11 mouse cellular contexts compared by ENCODE assay signal in genomic region chr8:115753801-115754200, GRCm38 (mm10). TPM values are rescaled to one million over a fixed set of nuclear protein-coding genes. Genes with fewer than 3 reads are reported as not detected.
DNase-seq lines count a peak whose midpoint lies in the region; ATAC-seq and TF ChIP-seq lines count a peak whose summit lies in the region.
"Had no signal": no experiment of that assay in that cellular context is flagged by ENCODE, and none has a peak within 500 bp of the region (broad histone marks: within the 10 kb centered on the region; RNA-seq: fewer than 3 reads in every experiment).

No protein-coding gene starts in this region.

- H3K9ac ChIP-seq in forebrain, embryonic 11.5 days (ENCODE audit: low read length): no peak overlapping the region
- H3K9ac ChIP-seq in hindbrain, postnatal 0 days (replicated peaks; ENCODE audit: low read length): no peak overlapping the region
- no peak overlapping the region for H3K9ac ChIP-seq in hindbrain, embryonic 12.5 days
- no peak overlapping the region for H3K9ac ChIP-seq in neural tube, embryonic 12.5 days
- H3K9ac ChIP-seq: liver, embryonic 15.5 days had no signal

- 70% methylated on average over 8 of the region's 8 CpGs for WGBS in forebrain, embryonic 11.5 days
- 75% methylated on average over 8 of the region's 8 CpGs for WGBS in forebrain, embryonic 10.5 days
- WGBS in hindbrain, postnatal 0 days: 20% methylated on average over 8 of the region's 8 CpGs
- 62% methylated on average over 8 of the region's 8 CpGs for WGBS in hindbrain, embryonic 12.5 days
- 39% methylated on average over 8 of the region's 8 CpGs for WGBS in neural tube, embryonic 12.5 days

- peak; percentile 23 for DNase-seq in forebrain, embryonic 11.5 days (ENCODE audit: low spot score)
- no peak for DNase-seq in forebrain, embryonic 10.5 days (ENCODE audit: extremely low spot score, low spot score)
- DNase-seq in hindbrain, postnatal 0 days (ENCODE audit: low spot score): peak; percentile 55
- no peak for DNase-seq in neural tube, embryonic 10.5 days (ENCODE audit: extremely low spot score, low spot score)
- peak; percentile 28 to 55 for DNase-seq in lung, postnatal 4 days
- no peak for DNase-seq in kidney, postnatal 25 days

- H3K4me2 ChIP-seq in forebrain, embryonic 11.5 days (ENCODE audit: low read depth, low read length, severe bottlenecking): no peak overlapping the region
- peak overlapping the region; percentile 21; the same call in 1 of the 2 replicates for H3K4me2 ChIP-seq in hindbrain, postnatal 0 days (ENCODE audit: low read depth, low read length)
- H3K4me2 ChIP-seq in hindbrain, embryonic 12.5 days (replicated peaks): no peak overlapping the region
- no peak overlapping the region for H3K4me2 ChIP-seq in neural tube, embryonic 12.5 days (replicated peaks)
- H3K4me2 ChIP-seq: liver, embryonic 15.5 days had no signal

- H3K4me3 ChIP-seq in forebrain, embryonic 11.5 days (ENCODE audit: low read depth, low read length): no peak overlapping the region
- H3K4me3 ChIP-seq in forebrain, embryonic 10.5 days: no peak overlapping the region
- H3K4me3 ChIP-seq in hindbrain, postnatal 0 days (ENCODE audit: low read length): no peak overlapping the region
- no peak overlapping the region for H3K4me3 ChIP-seq in hindbrain, embryonic 12.5 days
- H3K4me3 ChIP-seq in neural tube, embryonic 12.5 days: no peak overlapping the region
- H3K4me3 ChIP-seq: liver, embryonic 15.5 days; myocyte had no signal

- TF ChIP-seq CTCF in hindbrain, postnatal 0 days (IDR thresholded peaks at IDR 0.05; ENCODE audit: low read depth): no peak

- no peaks in the 10 kb centered on the region; the same call in 1 of the 2 replicates for H3K9me3 ChIP-seq in forebrain, embryonic 11.5 days (ENCODE audit: control insufficient read depth, low read length)
- peaks cover 3% of the 10 kb centered on the region; the same call in 1 of the 2 replicates for H3K9me3 ChIP-seq in forebrain, embryonic 10.5 days
- H3K9me3 ChIP-seq in hindbrain, postnatal 0 days (ENCODE audit: low read length): no peaks in the 10 kb centered on the region
- no peaks in the 10 kb centered on the region for H3K9me3 ChIP-seq in hindbrain, embryonic 12.5 days (replicated peaks)
- H3K9me3 ChIP-seq in neural tube, embryonic 12.5 days: 0 out of 2 replicates have a peak, but pooled peaks cover 5% of the 10 kb centered on the region
- H3K9me3 ChIP-seq: liver, embryonic 15.5 days had no signal

- H3K27me3 ChIP-seq in forebrain, embryonic 11.5 days (ENCODE audit: control insufficient read depth, insufficient read depth, low read length): no peaks in the 10 kb centered on the region
- H3K27me3 ChIP-seq in forebrain, embryonic 10.5 days (ENCODE audit: poor library complexity, severe bottlenecking): no peaks in the 10 kb centered on the region
- H3K27me3 ChIP-seq in hindbrain, postnatal 0 days (ENCODE audit: insufficient read depth, low read length): no peaks in the 10 kb centered on the region; the same call in 1 of the 2 replicates
- no peaks in the 10 kb centered on the region for H3K27me3 ChIP-seq in hindbrain, embryonic 12.5 days
- H3K27me3 ChIP-seq in neural tube, embryonic 12.5 days (replicated peaks): no peaks in the 10 kb centered on the region
- H3K27me3 ChIP-seq: liver, embryonic 15.5 days had no signal

- no peak for ATAC-seq in forebrain, embryonic 11.5 days (replicated peaks; ENCODE audit: low FRiP score)
- no peak for ATAC-seq in hindbrain, postnatal 0 days
- ATAC-seq in hindbrain, embryonic 12.5 days (ENCODE audit: low FRiP score): no peak
- peak; percentile 58; the same call in 1 of the 2 replicates for ATAC-seq in neural tube, embryonic 12.5 days (ENCODE audit: low FRiP score, low read depth)
- ATAC-seq: inflammation-experienced regulatory T-cells, adult 6 months had no signal

- H3K27ac ChIP-seq in forebrain, embryonic 11.5 days (ENCODE audit: low read depth, low read length): no peak overlapping the region
- no peak overlapping the region for H3K27ac ChIP-seq in forebrain, embryonic 10.5 days
- H3K27ac ChIP-seq in hindbrain, postnatal 0 days: no peak overlapping the region
- no peak overlapping the region for H3K27ac ChIP-seq in hindbrain, embryonic 12.5 days
- no peak overlapping the region for H3K27ac ChIP-seq in neural tube, embryonic 12.5 days
- H3K27ac ChIP-seq: liver, embryonic 15.5 days had no signal

- no peaks in the 10 kb centered on the region for H3K4me1 ChIP-seq in forebrain, embryonic 11.5 days (replicated peaks; ENCODE audit: control insufficient read depth, insufficient read depth, low read length)
- peaks cover 12% of the 10 kb centered on the region; the same call in 1 of the 2 replicates for H3K4me1 ChIP-seq in forebrain, embryonic 10.5 days
- no peaks in the 10 kb centered on the region for H3K4me1 ChIP-seq in hindbrain, postnatal 0 days (ENCODE audit: insufficient read depth, low read length)
- H3K4me1 ChIP-seq in hindbrain, embryonic 12.5 days: no peaks in the 10 kb centered on the region
- H3K4me1 ChIP-seq in neural tube, embryonic 12.5 days: no peaks in the 10 kb centered on the region

- H3K36me3 ChIP-seq in forebrain, embryonic 11.5 days (ENCODE audit: control insufficient read depth, insufficient read depth, low read length): no peaks in the 10 kb centered on the region
- H3K36me3 ChIP-seq in forebrain, embryonic 10.5 days (replicated peaks): no peaks in the 10 kb centered on the region
- H3K36me3 ChIP-seq in hindbrain, postnatal 0 days (ENCODE audit: insufficient read depth, low read length): no peaks in the 10 kb centered on the region
- no peaks in the 10 kb centered on the region for H3K36me3 ChIP-seq in hindbrain, embryonic 12.5 days
- H3K36me3 ChIP-seq in neural tube, embryonic 12.5 days: no peaks in the 10 kb centered on the region
- H3K36me3 ChIP-seq: liver, embryonic 15.5 days had no signal

RNA-seq across cellular contexts. Expression of gene Maf, which starts 46.2 kb away (rescaled TPM):
- polyA plus RNA-seq in forebrain, embryonic 11.5 days (2014; fragmentation: Nextera tagmentation; extraction: Ambion mirVana): 3.3 and 4.0 TPM in 2 replicates
- polyA plus RNA-seq in forebrain, embryonic 10.5 days (2016; fragmentation: Nextera tagmentation; extraction: Ambion mirVana): 2.0 and 2.1 TPM in 2 replicates
- total RNA-seq in hindbrain, postnatal 0 days (2014; rRNA removed): 24.4 and 26.8 TPM in 2 replicates
- 8.1 and 8.9 TPM in 2 replicates for polyA plus RNA-seq in hindbrain, postnatal 0 days (2015; fragmentation: Nextera tagmentation; extraction: Ambion mirVana)
- 7.4 and 8.5 TPM in 2 replicates for polyA plus RNA-seq in hindbrain, embryonic 12.5 days (2016; fragmentation: Nextera tagmentation; extraction: Ambion mirVana)
- 7.2 and 7.4 TPM in 2 replicates for polyA plus RNA-seq in neural tube, embryonic 12.5 days (2016; fragmentation: Nextera tagmentation; extraction: Ambion mirVana)

Comparison
In these comparisons a context has a peak if more than half of its experiments do, and no peak if none do; other contexts are left out.
1. DNase-seq: peak in forebrain, embryonic 11.5 days (single experiment), hindbrain, postnatal 0 days (single experiment) and lung, postnatal 4 days (2 of 2); none in forebrain, embryonic 10.5 days (single experiment), neural tube, embryonic 10.5 days (single experiment) and kidney, postnatal 25 days (0 of 2).